Mouse (Mus musculus) C3H10T1/2 (cell line): ENCODE measurements around the gene Wdr70. TPM values are rescaled to one million over a fixed set of nuclear protein-coding genes. Genes with fewer than 3 reads are reported as not detected.

Experiments used
- polyA plus RNA-seq, 2 experiments: library from polyadenylated mRNA; unstranded; fragments of >200 nt; fragmentation: generic; extraction: Trizol; gene quantifications; one replicate each; pipeline ENCODE4 v1.2.1; 2012; ENCODE audit warnings: missing spikeins in 2 of 2

Wdr70 gene
- polyA plus RNA-seq = 10 to 100 TPM; 16.4 to 51.2 TPM

GRCm38 (mm10) chr15:8098774-8099749, at the start of gene Wdr70:
Wdr70 (minus strand) TSS chr15:8099209.

DNA sequence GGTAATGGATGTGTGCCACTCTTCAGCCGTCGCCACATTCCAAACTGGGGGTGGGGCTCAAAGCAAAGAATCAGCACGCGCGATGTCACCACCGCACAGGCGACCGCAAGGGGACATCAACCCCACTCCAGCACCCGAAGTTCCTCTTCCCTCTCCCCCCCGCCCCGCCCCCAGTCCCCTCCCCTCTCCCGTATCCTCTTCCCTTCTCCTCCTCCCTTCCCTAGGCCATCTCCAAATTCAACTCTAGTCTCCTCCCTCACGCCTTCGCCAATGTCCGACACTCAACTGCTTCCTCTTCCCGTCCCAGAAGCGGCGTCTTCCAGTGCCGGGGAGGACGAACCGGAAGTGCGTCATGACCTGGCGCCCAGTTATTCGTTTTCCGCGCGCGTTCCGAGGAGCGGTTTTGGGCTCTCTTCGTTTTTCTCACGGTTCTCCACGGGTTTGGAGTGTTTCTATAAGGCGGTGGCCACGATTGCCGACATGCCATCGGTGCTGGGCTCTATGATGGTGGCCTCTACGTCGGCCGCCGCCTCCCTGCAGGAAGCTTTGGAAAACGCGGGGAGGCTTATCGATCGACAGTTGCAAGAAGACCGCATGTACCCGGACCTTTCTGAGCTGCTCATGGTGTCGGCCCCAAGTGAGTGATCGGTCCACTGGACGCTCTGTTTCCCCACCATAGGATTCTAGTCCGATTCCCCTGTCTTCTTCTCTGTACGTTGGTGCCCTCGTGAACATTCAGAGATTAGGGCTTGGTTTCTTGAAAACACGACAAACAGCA, 10.1 kb upstream of the Wdr70 start, which contains the start of gene Nup155:
Gene Nup155 (plus strand): TSS at position 308 of the 778 bp plus-strand sequence.

Other genes starting within 250 kb of the Wdr70 start
- gene Nup155, start 10.1 kb upstream of the Wdr70 start, polyA plus RNA-seq = 1 to 10 TPM; 3.2 to 7.5 TPM
- gene Cplane1, start 69.9 kb upstream of the Wdr70 start, polyA plus RNA-seq = 1 to 10 TPM in 1 of 2 experiments, under 1 TPM in 1; 0.85 to 7.6 TPM